Mouse (Mus musculus): ENCODE results near the gene Shb.
A peak's percentile ranks its signal among the peaks of the same experiment; 100 is the strongest.

Shb gene

GRCm38 (mm10) chr4:45457543-45457942 is 74.7 kb downstream of the Shb start:
- DNase-seq (ENCODE audit: low read depth, low spot score): no peak

- DNase-seq (ENCODE audit: low read depth, low spot score): no peak
Measured at GRCm38 (mm10) chr4:45455001-45455400, 77.3 kb downstream of the Shb start.

- DNase-seq (ENCODE audit: low read depth, low spot score): no peak
Measured at GRCm38 (mm10) chr4:45453271-45453851, 78.9 kb downstream of the Shb start.

GRCm38 (mm10) chr4:45452569-45453111 is 79.6 kb downstream of the Shb start:
- DNase-seq (ENCODE audit: low read depth, low spot score): no peak

GRCm38 (mm10) chr4:45449012-45449411 is 83.3 kb downstream of the Shb start:
- DNase-seq (ENCODE audit: low read depth, low spot score): no peak

GRCm38 (mm10) chr4:45448481-45448880 is 83.8 kb downstream of the Shb start:
- DNase-seq (ENCODE audit: low read depth, low spot score): no peak

GRCm38 (mm10) chr4:45447196-45447595 is 85.1 kb downstream of the Shb start:
- DNase-seq (ENCODE audit: low read depth, low spot score): no peak

- DNase-seq (ENCODE audit: low read depth, low spot score): no peak
Measured at GRCm38 (mm10) chr4:45445235-45445634, 87.0 kb downstream of the Shb start.

GRCm38 (mm10) chr4:45444813-45445212 is 87.5 kb downstream of the Shb start:
- no peak for DNase-seq (ENCODE audit: low read depth, low spot score)

- no peak for DNase-seq (ENCODE audit: low read depth, low spot score)
Measured at GRCm38 (mm10) chr4:45443652-45444051, 88.6 kb downstream of the Shb start.

- no peak for DNase-seq (ENCODE audit: low read depth, low spot score)
Measured at GRCm38 (mm10) chr4:45442237-45442636, 90.0 kb downstream of the Shb start.

- DNase-seq (ENCODE audit: low read depth, low spot score): no peak
Measured at GRCm38 (mm10) chr4:45441778-45442177, 90.5 kb downstream of the Shb start.

- DNase-seq (ENCODE audit: low read depth, low spot score): no peak
Measured at GRCm38 (mm10) chr4:45439281-45439680, 93.0 kb downstream of the Shb start.

- DNase-seq (ENCODE audit: low read depth, low spot score): no peak
Measured at GRCm38 (mm10) chr4:45437010-45437409, 95.3 kb downstream of the Shb start.

- no peak for DNase-seq (ENCODE audit: low read depth, low spot score)
Measured at GRCm38 (mm10) chr4:45436383-45436913, 95.8 kb downstream of the Shb start.

- DNase-seq (ENCODE audit: low read depth, low spot score): no peak
Measured at GRCm38 (mm10) chr4:45435899-45436298, 96.4 kb downstream of the Shb start.

- DNase-seq (ENCODE audit: low read depth, low spot score): no peak
Measured at GRCm38 (mm10) chr4:45434681-45435080, 97.6 kb downstream of the Shb start.

- no peak for DNase-seq (ENCODE audit: low read depth, low spot score)
Measured at GRCm38 (mm10) chr4:45434071-45434470, 98.2 kb downstream of the Shb start.

GRCm38 (mm10) chr4:45431806-45432205 is 100.5 kb downstream of the Shb start:
- no peak for DNase-seq (ENCODE audit: low read depth, low spot score)

- no peak for DNase-seq (ENCODE audit: low read depth, low spot score)
Measured at GRCm38 (mm10) chr4:45431316-45431715, 101.0 kb downstream of the Shb start.

- DNase-seq (ENCODE audit: low read depth, low spot score): no peak
Measured at GRCm38 (mm10) chr4:45429451-45429850, 102.8 kb downstream of the Shb start.

- peak; percentile 49 for DNase-seq (ENCODE audit: low read depth, low spot score)
Measured at GRCm38 (mm10) chr4:45426724-45427457, 105.4 kb downstream of the Shb start.

- no peak for DNase-seq (ENCODE audit: low read depth, low spot score)
Measured at GRCm38 (mm10) chr4:45423406-45423805, 108.9 kb downstream of the Shb start.
